In the genomic region with DNA sequence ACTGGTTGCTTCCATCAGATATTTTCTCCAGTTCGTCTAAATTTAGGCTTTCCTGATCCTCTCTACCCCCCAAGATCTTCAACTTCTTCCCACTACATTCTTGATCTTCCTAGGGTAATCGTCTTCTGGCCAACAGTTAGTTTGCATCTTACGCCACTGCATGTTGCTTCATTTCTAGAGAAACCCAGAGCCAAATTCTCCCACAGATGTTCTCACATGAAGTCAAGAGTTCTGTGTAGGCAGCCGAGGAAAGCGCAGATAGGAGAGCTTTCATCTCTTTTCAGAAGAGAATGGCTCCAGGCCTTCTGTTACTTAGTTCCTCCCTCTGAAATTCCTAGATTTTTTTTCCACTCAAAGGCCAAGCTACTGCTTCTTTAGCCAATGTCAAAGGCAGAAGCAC, we compare ENCODE assay signal across 14 mouse cellular contexts.
DNase-seq lines count a peak whose midpoint lies in the region.
"Had no signal": no experiment of that assay in that cellular context is flagged by ENCODE, and none has a peak within 500 bp of the region (broad histone marks: within the 10 kb centered on the region; RNA-seq: fewer than 3 reads in every experiment).

No protein-coding gene starts in this region.

- intact Hi-C loops in heart, postnatal 10 days (cut with DNase I) = no loop called here
- intact Hi-C loops in heart, postnatal 25 days (cut with DNase I) = no loop called here

- DNase-seq in adrenal gland, postnatal 10 days = peak; percentile 7
- DNase-seq in adrenal gland, adult 8-10 months = no peak
- DNase-seq in heart, postnatal 10 days = peak; percentile 6 to 24
- DNase-seq in heart, postnatal 25 days (ENCODE audit: low spot score) = no peak
- peak; percentile 3 for DNase-seq in urinary bladder, postnatal 14 days (ENCODE audit: low spot score)
- no peak for DNase-seq in urinary bladder, postnatal 25 days (ENCODE audit: low spot score)
- DNase-seq in spleen, postnatal 10 days (ENCODE audit: low spot score in 2 of 2) = no peak
- no peak for DNase-seq in layer of hippocampus, postnatal 25 days (ENCODE audit: extremely low spot score in 1 of 2, low spot score in 1 of 2)
- DNase-seq: adrenal gland, adult 2 months; cerebellum, adult 8-10 months; heart, postnatal 36 days; lung, embryonic 14.5 days; retina, postnatal 1 day; thymus, postnatal 36 days had no signal

Comparison
In these comparisons a context has a peak if more than half of its experiments do, and no peak if none do; other contexts are left out.
1. DNase-seq: peak in adrenal gland, postnatal 10 days (single experiment), heart, postnatal 10 days (2 of 2) and urinary bladder, postnatal 14 days (single experiment); none in adrenal gland, adult 8-10 months (single experiment), heart, postnatal 25 days (single experiment), urinary bladder, postnatal 25 days (single experiment), spleen, postnatal 10 days (0 of 2) and layer of hippocampus, postnatal 25 days (0 of 2).